Mouse (Mus musculus): ENCODE measurements around the gene Mafg. TPM values are rescaled to one million over a fixed set of nuclear protein-coding genes. Genes with fewer than 3 reads are reported as not detected.
A peak's percentile ranks its signal among the peaks of the same experiment; 100 is the strongest.

The Mafg gene
- polyA plus RNA-seq, 1 experiment from 2014 or later: 13.2 TPM

- H3K4me3 ChIP-seq (ENCODE audit: low read length): peak within 1 kb of the TSS; percentile 44
- no peaks in the 10 kb centered on the region for H3K9me3 ChIP-seq (ENCODE audit: control insufficient read depth, low read length)
- H3K4me2 ChIP-seq (ENCODE audit: low read depth, low read length): peak within 1 kb of the TSS; percentile 73
- WGBS: 3% methylated on average over 45 of the region's 45 CpGs
- H3K36me3 ChIP-seq (ENCODE audit: control insufficient read depth, insufficient read depth, low read length): peaks cover 25% of the 10 kb centered on the region
- peak; percentile 32; the same call in 1 of the 2 replicates for ATAC-seq (ENCODE audit: low read depth)
- H3K9ac ChIP-seq (ENCODE audit: low read length): peak within 1 kb of the TSS; percentile 65
- H3K27me3 ChIP-seq (ENCODE audit: control insufficient read depth, insufficient read depth, low read depth, low read length): no peaks in the 10 kb centered on the region
- no peak within 1 kb of the TSS for H3K27ac ChIP-seq (ENCODE audit: low read length)
- H3K4me1 ChIP-seq (replicated peaks; ENCODE audit: control insufficient read depth, insufficient read depth, low read length): peaks cover 19% of the 10 kb centered on the region
These were observed 25.0 kb downstream of the Mafg start, which contains the start of gene Npb for GRCm38 (mm10) chr11:120608241-120609034. TSS of gene Npb (plus strand) at chr11:120608477.

- Histone ChIP-seq H3K36me3 (ENCODE audit: control insufficient read depth, insufficient read depth, low read length) (peaks cover 31% of the 10 kb centered on the region), H3K27ac (ENCODE audit: low read length) (0 out of 2 replicates have a peak overlapping the region, but pooled peaks have one; percentile 36), H3K4me1 (replicated peaks; ENCODE audit: control insufficient read depth, insufficient read depth, low read length) (peaks cover 19% of the 10 kb centered on the region), H3K4me2 (ENCODE audit: low read depth, low read length) (no peak overlapping the region), H3K4me3 (ENCODE audit: low read length) (no peak overlapping the region), H3K27me3 (ENCODE audit: control insufficient read depth, insufficient read depth, low read depth, low read length) (no peaks in the 10 kb centered on the region), H3K9ac (ENCODE audit: low read length) (0 out of 2 replicates have a peak overlapping the region, but pooled peaks have one; percentile 22), H3K9me3 (ENCODE audit: control insufficient read depth, low read length) (no peaks in the 10 kb centered on the region)
- 68% methylated on average over 4 of the region's 4 CpGs for WGBS
- ATAC-seq (ENCODE audit: low read depth): 0 out of 2 replicates have a peak, but pooled peaks have one; percentile 10
These were observed 26.6 kb downstream of the Mafg start for GRCm38 (mm10) chr11:120606764-120607163.

- no peak overlapping the region for H3K27ac ChIP-seq (ENCODE audit: low read length)
- H3K9me3 ChIP-seq (ENCODE audit: control insufficient read depth, low read length): no peaks in the 10 kb centered on the region
- no peaks in the 10 kb centered on the region for H3K27me3 ChIP-seq (ENCODE audit: control insufficient read depth, insufficient read depth, low read depth, low read length)
- no peak overlapping the region for H3K9ac ChIP-seq (ENCODE audit: low read length)
- H3K4me2 ChIP-seq (ENCODE audit: low read depth, low read length): no peak overlapping the region
- no peak for ATAC-seq (ENCODE audit: low read depth)
- no peak overlapping the region for H3K4me3 ChIP-seq (ENCODE audit: low read length)
- 87% methylated on average over 7 of the region's 7 CpGs for WGBS
- H3K4me1 ChIP-seq (replicated peaks; ENCODE audit: control insufficient read depth, insufficient read depth, low read length): peaks cover 19% of the 10 kb centered on the region
- peaks cover 27% of the 10 kb centered on the region for H3K36me3 ChIP-seq (ENCODE audit: control insufficient read depth, insufficient read depth, low read length)
These were observed 27.7 kb downstream of the Mafg start for GRCm38 (mm10) chr11:120605667-120606066.

- ATAC-seq (ENCODE audit: low read depth): no peak
- Histone ChIP-seq H3K4me2 (ENCODE audit: low read depth, low read length) (no peak overlapping the region), H3K36me3 (ENCODE audit: control insufficient read depth, insufficient read depth, low read length) (peaks cover 25% of the 10 kb centered on the region), H3K4me3 (ENCODE audit: low read length) (no peak overlapping the region), H3K4me1 (replicated peaks; ENCODE audit: control insufficient read depth, insufficient read depth, low read length) (peaks cover 19% of the 10 kb centered on the region), H3K27me3 (ENCODE audit: control insufficient read depth, insufficient read depth, low read depth, low read length) (no peaks in the 10 kb centered on the region), H3K9me3 (ENCODE audit: control insufficient read depth, low read length) (no peaks in the 10 kb centered on the region), H3K27ac (ENCODE audit: low read length) (no peak overlapping the region), H3K9ac (ENCODE audit: low read length) (no peak overlapping the region)
- 62% methylated on average over 2 of the region's 2 CpGs for WGBS
These were observed 29.9 kb downstream of the Mafg start for GRCm38 (mm10) chr11:120603545-120603944.

GRCm38 (mm10) chr11:120600716-120601115 lies 32.7 kb downstream of the Mafg start:
- H3K9ac ChIP-seq (ENCODE audit: low read length): no peak overlapping the region
- no peaks in the 10 kb centered on the region for H3K9me3 ChIP-seq (ENCODE audit: control insufficient read depth, low read length)
- peaks cover 20% of the 10 kb centered on the region for H3K4me1 ChIP-seq (replicated peaks; ENCODE audit: control insufficient read depth, insufficient read depth, low read length)
- no peaks in the 10 kb centered on the region for H3K27me3 ChIP-seq (ENCODE audit: control insufficient read depth, insufficient read depth, low read depth, low read length)
- no peak overlapping the region for H3K4me2 ChIP-seq (ENCODE audit: low read depth, low read length)
- no peak for ATAC-seq (ENCODE audit: low read depth)
- peaks cover 36% of the 10 kb centered on the region for H3K36me3 ChIP-seq (ENCODE audit: control insufficient read depth, insufficient read depth, low read length)
- H3K4me3 ChIP-seq (ENCODE audit: low read length): no peak overlapping the region
- 95% methylated on average over 3 of the region's 3 CpGs for WGBS
- H3K27ac ChIP-seq (ENCODE audit: low read length): no peak overlapping the region

GRCm38 (mm10) chr11:120598990-120599549 lies 34.3 kb downstream of the Mafg start:
- peaks cover 41% of the 10 kb centered on the region for H3K36me3 ChIP-seq (ENCODE audit: control insufficient read depth, insufficient read depth, low read length)
- no peak for ATAC-seq (ENCODE audit: low read depth)
- H3K4me3 ChIP-seq (ENCODE audit: low read length): peak overlapping the region; percentile 93
- peak overlapping the region; percentile 81 for H3K27ac ChIP-seq (ENCODE audit: low read length)
- peaks cover 20% of the 10 kb centered on the region for H3K4me1 ChIP-seq (replicated peaks; ENCODE audit: control insufficient read depth, insufficient read depth, low read length)
- no peaks in the 10 kb centered on the region for H3K9me3 ChIP-seq (ENCODE audit: control insufficient read depth, low read length)
- H3K9ac ChIP-seq (ENCODE audit: low read length): peak overlapping the region; percentile 75
- WGBS: 37% methylated on average over 17 of the region's 17 CpGs
- no peaks in the 10 kb centered on the region for H3K27me3 ChIP-seq (ENCODE audit: control insufficient read depth, insufficient read depth, low read depth, low read length)
- peak overlapping the region; percentile 82 for H3K4me2 ChIP-seq (ENCODE audit: low read depth, low read length)

- peak; percentile 98 for ATAC-seq (ENCODE audit: low read depth)
- H3K27me3 ChIP-seq (ENCODE audit: control insufficient read depth, insufficient read depth, low read depth, low read length): no peaks in the 10 kb centered on the region
- peaks cover 43% of the 10 kb centered on the region for H3K36me3 ChIP-seq (ENCODE audit: control insufficient read depth, insufficient read depth, low read length)
These were observed 35.0 kb downstream of the Mafg start, which contains the start of the genes Alyref and Anapc11 for GRCm38 (mm10) chr11:120598283-120598989. TSS of gene Alyref (minus strand) at chr11:120598365. TSS of gene Anapc11 (plus strand) at chr11:120598421.

GRCm38 (mm10) chr11:120597240-120598235 lies 35.9 kb downstream of the Mafg start:
- WGBS: 3% methylated on average over 86 of the region's 99 CpGs
- Histone ChIP-seq H3K4me3 (ENCODE audit: low read length) (peak overlapping the region; percentile 93), H3K27me3 (ENCODE audit: control insufficient read depth, insufficient read depth, low read depth, low read length) (no peaks in the 10 kb centered on the region), H3K36me3 (ENCODE audit: control insufficient read depth, insufficient read depth, low read length) (peaks cover 46% of the 10 kb centered on the region), H3K4me1 (replicated peaks; ENCODE audit: control insufficient read depth, insufficient read depth, low read length) (peaks cover 20% of the 10 kb centered on the region), H3K4me2 (ENCODE audit: low read depth, low read length) (peak overlapping the region; percentile 92), H3K9ac (ENCODE audit: low read length) (peak overlapping the region; percentile 97), H3K27ac (ENCODE audit: low read length) (peak overlapping the region; percentile 87), H3K9me3 (ENCODE audit: control insufficient read depth, low read length) (no peaks in the 10 kb centered on the region)
- peak; percentile 41 for ATAC-seq (ENCODE audit: low read depth)

More at GRCm38 (mm10) chr11:120598283-120598989, 35.0 kb downstream of the Mafg start, which contains the start of the genes Alyref and Anapc11:
- H3K27ac ChIP-seq (ENCODE audit: low read length): peak within 1 kb of the TSS; percentile 87
- H3K9me3 ChIP-seq (ENCODE audit: control insufficient read depth, low read length): no peaks in the 10 kb centered on the region
- peak within 1 kb of the TSS; percentile 97 for H3K9ac ChIP-seq (ENCODE audit: low read length)
- WGBS: under 1% methylated on average over 83 of the region's 88 CpGs
- H3K4me2 ChIP-seq (ENCODE audit: low read depth, low read length): peak within 1 kb of the TSS; percentile 92
- peaks cover 20% of the 10 kb centered on the region for H3K4me1 ChIP-seq (replicated peaks; ENCODE audit: control insufficient read depth, insufficient read depth, low read length)
- peak within 1 kb of the TSS; percentile 93 for H3K4me3 ChIP-seq (ENCODE audit: low read length)

Measured in lung, embryonic 16.5 days (tissue).